Mouse (Mus musculus) monocyte, adult 59 days (primary cell): ENCODE data around the gene Add1. TPM values are rescaled to one million over a fixed set of nuclear protein-coding genes. Genes with fewer than 3 reads are reported as not detected.

Source experiments
- total RNA-seq, 2 experiments: library from RNA; stranded (reverse); gene quantifications; one replicate each; pipeline ENCODE4 v1.2.4; 2023

Add1 gene
- total RNA-seq, result 100 to 1,000 TPM; 105 to 107 TPM

GRCm38 (mm10) chr5:34573268-34574221 lies at the start of gene Add1:
Gene Add1 (plus strand): TSS chr5:34573664.

DNA sequence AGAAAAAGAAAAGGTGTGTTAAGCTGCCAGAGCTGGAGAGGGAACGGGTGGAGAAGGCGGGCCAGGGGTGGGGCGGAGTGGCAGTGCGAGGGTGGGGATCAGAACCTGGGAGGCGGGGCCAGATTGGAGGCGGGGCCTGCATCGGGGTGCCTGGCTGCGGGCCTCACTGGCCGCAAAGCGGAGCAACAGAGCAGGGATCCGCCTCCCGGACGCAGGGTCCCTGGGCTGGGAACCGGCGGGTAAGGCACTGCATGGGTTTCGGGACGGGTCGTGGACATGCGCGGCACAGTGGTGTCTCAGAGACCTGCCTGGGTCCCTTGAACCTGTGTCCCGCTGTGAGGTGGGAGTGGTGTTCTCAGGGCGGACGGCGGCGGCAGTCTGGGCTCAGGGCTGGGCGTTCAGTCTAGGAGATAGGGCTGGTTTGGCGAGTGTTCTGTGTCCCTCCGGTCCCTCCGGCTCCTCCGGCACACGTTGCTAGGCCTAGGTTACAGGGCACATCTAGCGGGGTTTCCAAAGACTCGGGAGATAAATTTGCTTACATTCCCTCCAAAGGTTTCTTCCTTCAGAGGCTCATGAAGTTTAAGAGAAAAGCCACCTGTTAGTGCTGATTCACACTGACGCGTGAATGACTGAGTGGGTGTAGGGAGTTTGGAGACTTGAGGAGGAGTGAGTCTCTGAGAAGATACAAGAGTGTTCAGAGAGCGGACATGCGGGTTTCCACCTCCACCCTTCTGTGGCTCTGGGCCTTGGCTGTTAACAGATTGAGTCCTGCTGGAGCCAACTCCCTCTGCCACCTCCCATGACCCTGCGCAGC lies 47.6 kb upstream of the Add1 start, which contains the start of gene Sh3bp2:
TSS of gene Sh3bp2 (plus strand) at position 176 of the 814 bp plus-strand sequence.

GRCm38 (mm10) chr5:34636481-34637287 lies 63.2 kb downstream of the Add1 start, which contains the start of gene Mfsd10:
Gene Mfsd10 (minus strand): TSS chr5:34637212.

DNA sequence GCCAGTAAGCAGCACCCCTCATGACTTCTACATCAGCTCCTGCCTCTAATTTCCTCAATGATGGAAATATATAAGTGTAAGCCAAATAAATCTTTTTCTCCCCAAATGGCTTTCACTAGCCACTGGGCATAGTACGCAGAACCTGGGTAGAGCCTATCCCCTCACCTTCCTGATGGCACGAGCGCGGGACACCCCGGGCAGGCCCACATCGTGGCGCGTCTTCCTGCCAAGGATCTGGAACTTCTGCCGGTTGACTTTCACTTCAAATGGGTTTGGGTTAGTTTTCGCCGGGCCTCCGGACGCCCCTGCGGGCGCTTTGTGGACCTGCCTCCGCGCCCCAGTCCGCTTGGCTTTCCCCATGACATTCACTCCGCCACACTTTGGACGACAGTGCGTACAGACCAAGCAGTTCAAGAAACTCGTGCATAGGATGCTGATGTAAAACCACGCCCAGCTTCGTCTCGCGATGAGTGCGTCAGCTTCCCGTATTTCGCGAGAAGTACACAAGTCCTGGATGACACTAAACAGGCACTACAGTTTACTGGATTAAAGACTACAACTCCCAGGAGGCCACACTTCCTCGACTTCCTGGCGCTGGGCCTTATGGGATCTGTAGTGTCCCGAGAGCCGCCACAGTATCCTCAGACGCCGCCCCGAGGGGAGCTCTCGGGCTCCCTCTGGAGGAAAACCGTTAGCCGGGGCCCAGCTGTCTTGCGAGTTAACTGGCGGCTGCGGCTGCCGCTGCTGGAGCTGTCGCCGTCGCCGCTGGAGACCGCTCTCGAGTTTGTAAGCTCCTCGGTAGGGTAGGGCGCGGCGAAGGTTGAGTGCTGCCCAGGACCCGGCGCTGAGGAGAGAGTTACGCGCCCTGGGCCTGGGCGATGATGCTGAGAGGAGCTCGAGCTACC lies 86.5 kb downstream of the Add1 start, which contains the start of the genes Nop14 and Grk4:
TSS of gene Nop14 (minus strand) at position 463 of the 905 bp plus-strand sequence.
TSS of gene Grk4 (plus strand) at position 694 of the 905 bp plus-strand sequence.

Other genes starting within 250 kb of the Add1 start
- gene Rnf4, start 237.4 kb upstream of the Add1 start, total RNA-seq, result 100 to 1,000 TPM; 165 to 171 TPM
- gene Fam193a, start 203.7 kb upstream of the Add1 start, total RNA-seq, result 10 to 100 TPM; 55.5 to 58.5 TPM
- gene Tnip2, start 59.7 kb upstream of the Add1 start, total RNA-seq, result 10 to 100 TPM; 49.6 to 58.2 TPM
- 100 to 1,000 TPM; 139 to 147 TPM for gene Sh3bp2, start 47.8 kb upstream of the Add1 start, total RNA-seq
- gene Mfsd10, start 63.5 kb downstream of the Add1 start, total RNA-seq, result 10 to 100 TPM; 49.6 to 56.6 TPM
- gene Nop14, start 86.5 kb downstream of the Add1 start, total RNA-seq, result 10 to 100 TPM; 15.4 to 16.3 TPM
- gene Grk4, start 86.7 kb downstream of the Add1 start, total RNA-seq, result 1 to 10 TPM; 1.3 to 2.5 TPM
- 10 to 100 TPM; 28.2 to 28.4 TPM for gene Htt, start 188.1 kb downstream of the Add1 start, total RNA-seq